Mouse (Mus musculus) neural tube, embryonic 14.5 days (tissue): ENCODE data around the gene Hist1h4c. TPM values are rescaled to one million over a fixed set of nuclear protein-coding genes. Genes with fewer than 3 reads are reported as not detected.
A peak's percentile ranks its signal among the peaks of the same experiment; 100 is the strongest.
"Not testable (repeated sequence)": the region's sequence is repeated elsewhere in the genome, so short reads cannot be mapped to it uniquely, and the experiment has no call there.

Experiments used
- ATAC-seq: fragments of 200-750 bp; cut with Nextera tagmentation; 2 replicates; pipeline ENCODE4 v1.8.0; 2017; ENCODE audit warnings: low read depth, mild to moderate bottlenecking, moderate TSS enrichment, moderate library complexity
- H3K27ac ChIP-seq: fragments of 300-500 bp; sonication (generic); 2 replicates; pipeline ENCODE4 v1.5.1; 2014; ENCODE audit warnings: low read depth, mild to moderate bottlenecking, control low read depth, low read length, moderate library complexity, mixed read lengths
- H3K27me3 ChIP-seq: fragments of 300-500 bp; sonication (generic); 2 replicates; pipeline ENCODE4 v1.6.1; 2014; ENCODE audit warnings: low read length; ENCODE audit not compliant: control insufficient read depth, insufficient read depth
- H3K36me3 ChIP-seq: fragments of 300-500 bp; sonication (generic); 2 replicates; pipeline ENCODE4 v1.6.1; 2014; ENCODE audit warnings: low read length, mixed read lengths; ENCODE audit not compliant: control insufficient read depth, insufficient read depth
- H3K4me1 ChIP-seq: fragments of 300-500 bp; sonication (generic); 2 replicates; pipeline ENCODE4 v1.6.1; 2014; ENCODE audit warnings: low read length; ENCODE audit not compliant: control insufficient read depth, insufficient read depth
- H3K4me2 ChIP-seq: fragments of 300-500 bp; sonication (generic); 2 replicates; pipeline ENCODE4 v1.6.1; 2014; ENCODE audit warnings: mild to moderate bottlenecking, low read depth, low read length, control low read depth
- H3K4me3 ChIP-seq: fragments of 300-500 bp; sonication (generic); 2 replicates; pipeline ENCODE4 v1.5.1; 2014; ENCODE audit warnings: low read depth, low read length, control low read depth, mixed read lengths
- H3K9ac ChIP-seq: fragments of 300-500 bp; sonication (generic); replicated peaks from 2 replicates; pipeline ENCODE4 v1.6.1; 2014; ENCODE audit warnings: low read depth, mild to moderate bottlenecking, control low read depth, low read length, mixed read lengths
- H3K9me3 ChIP-seq: fragments of 300-500 bp; sonication (generic); 2 replicates; pipeline ENCODE4 v1.6.1; 2016; ENCODE audit warnings: low read length; ENCODE audit not compliant: control insufficient read depth
- WGBS: fragments of 180-500 bp; shearing (Covaris S2); extraction: QIAGEN DNeasy Blood & Tissue Kit; methylation state at CpG from one replicate; pipeline ENCODE4 v1.1.7; 2014; 5-methylcytosine and 5-hydroxymethylcytosine counted together
- polyA plus RNA-seq: library from polyadenylated mRNA; unstranded; fragments of >200 nt; fragmentation: Nextera tagmentation; extraction: Ambion mirVana; gene quantifications from 2 replicates; pipeline ENCODE4 v1.2.1, GENCODE M21; 2014

Hist1h4c gene
- polyA plus RNA-seq, 1 experiment from 2014 or later, result 3.5 TPM

DNA sequence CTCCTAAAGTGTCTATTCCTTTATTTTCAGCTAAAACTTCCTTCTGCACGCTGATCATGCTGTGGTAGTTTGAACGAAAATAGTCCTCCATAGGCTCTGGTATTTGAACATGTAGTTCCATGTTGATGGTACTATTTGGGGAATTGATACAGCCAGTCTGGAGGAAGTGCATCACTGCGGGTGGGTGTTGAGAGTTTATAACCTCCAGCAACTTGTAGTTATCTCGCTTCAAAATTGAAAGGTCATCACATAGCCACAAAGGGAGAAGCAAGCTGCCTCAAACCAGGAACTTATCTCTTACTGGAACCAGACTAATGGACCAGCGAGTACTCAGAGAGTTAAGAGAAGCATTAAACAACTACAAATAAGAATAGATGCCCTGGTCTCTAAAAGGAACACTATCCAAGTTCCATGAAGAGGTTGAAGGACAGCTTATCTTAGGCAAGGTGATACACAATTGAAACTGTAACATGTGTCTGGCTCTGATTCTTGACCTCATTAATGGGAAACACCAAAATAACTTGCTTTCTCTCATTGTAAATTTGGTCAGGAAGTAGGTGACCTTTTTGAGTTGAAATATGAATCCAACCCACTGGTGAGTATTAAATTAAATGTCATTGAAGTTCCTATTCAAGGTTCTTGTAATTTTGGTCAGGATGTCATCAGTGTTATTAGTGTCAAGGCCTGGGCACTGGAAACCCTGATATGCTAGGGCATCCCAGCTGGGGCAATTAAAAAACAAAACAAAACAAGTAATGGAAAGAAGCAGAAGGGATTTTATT, 18.2 kb upstream of the Hist1h4c start:
- no peaks in the 10 kb centered on the region for H3K27me3 ChIP-seq
- 82% methylated on average over 5 of the region's 5 CpGs for WGBS
- H3K27ac ChIP-seq, result no peak overlapping the region

GRCm38 (mm10) chr13:23710374-23711089, 12.3 kb upstream of the Hist1h4c start, which contains the start of gene Hfe:
TSS of gene Hfe (minus strand) at chr13:23710854.
- Histone ChIP-seq H3K9ac (peak within 1 kb of the TSS; percentile 41), H3K36me3 (no peaks in the 10 kb centered on the region), H3K4me3 (peak within 1 kb of the TSS; percentile 28), H3K27ac (no peak within 1 kb of the TSS), H3K4me2 (peak within 1 kb of the TSS; percentile 54), H3K9me3 (no peaks in the 10 kb centered on the region), H3K4me1 (no peaks in the 10 kb centered on the region), H3K27me3 (no peaks in the 10 kb centered on the region)
- 3% methylated on average over 17 of the region's 17 CpGs for WGBS
- ATAC-seq, result peak; percentile 69; the same call in 1 of the 2 replicates

More for the DNA sequence above, 18.2 kb upstream of the Hist1h4c start:
- no peak for ATAC-seq
- no peaks in the 10 kb centered on the region for H3K9me3 ChIP-seq
- no peak overlapping the region for H3K9ac ChIP-seq
- H3K4me3 ChIP-seq, result no peak overlapping the region
- H3K4me1 ChIP-seq, result no peaks in the 10 kb centered on the region
- H3K36me3 ChIP-seq, result no peaks in the 10 kb centered on the region
- H3K4me2 ChIP-seq, result no peak overlapping the region

DNA sequence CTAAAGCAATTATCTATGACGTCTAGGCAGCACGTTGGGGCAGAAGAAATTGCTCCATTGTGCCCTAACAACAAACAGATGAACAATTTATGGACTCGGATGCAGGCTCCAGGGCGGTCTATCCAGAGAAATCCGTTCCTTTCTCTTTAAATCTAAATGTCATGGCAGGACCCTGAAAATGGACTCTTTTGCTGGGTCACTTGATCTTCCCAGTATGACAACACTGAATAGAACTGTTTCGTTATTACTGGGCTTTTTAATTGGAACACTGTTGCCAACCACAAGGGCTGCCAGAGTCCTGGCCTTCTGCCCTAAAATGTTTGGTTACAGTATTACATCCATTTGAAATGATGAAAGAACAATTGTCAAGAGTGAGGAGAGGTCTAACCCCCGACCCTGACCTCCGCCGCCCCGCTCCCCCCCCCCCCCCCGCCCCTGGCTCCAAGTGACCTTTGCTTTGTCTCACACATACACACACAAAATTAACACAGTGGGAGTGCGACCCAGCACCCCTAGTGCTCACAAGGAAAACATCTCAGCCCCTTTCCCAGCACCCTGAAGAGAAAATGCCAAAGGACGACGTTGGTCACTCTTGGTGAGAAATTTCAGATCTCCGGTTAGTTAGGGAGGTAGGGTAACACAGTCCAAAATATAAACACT, 11.6 kb upstream of the Hist1h4c start:
- Histone ChIP-seq H3K4me1 (no peaks in the 10 kb centered on the region), H3K9me3 (no peaks in the 10 kb centered on the region), H3K36me3 (no peaks in the 10 kb centered on the region), H3K27me3 (no peaks in the 10 kb centered on the region), H3K4me3 (peak overlapping the region; percentile 28), H3K9ac (peak overlapping the region; percentile 41), H3K27ac (no peak overlapping the region), H3K4me2 (peak overlapping the region; percentile 54)
- WGBS, result 9% methylated on average over 13 of the region's 15 CpGs
- no peak for ATAC-seq

- Histone ChIP-seq H3K4me1 (no peaks in the 10 kb centered on the region), H3K9me3 (no peaks in the 10 kb centered on the region), H3K9ac (no peak overlapping the region), H3K27me3 (no peaks in the 10 kb centered on the region), H3K36me3 (no peaks in the 10 kb centered on the region), H3K4me2 (no peak overlapping the region), H3K27ac (no peak overlapping the region), H3K4me3 (no peak overlapping the region)
- no peak for ATAC-seq
- 77% methylated on average over 4 of the region's 4 CpGs for WGBS
Measured at GRCm38 (mm10) chr13:23708654-23709053, 10.4 kb upstream of the Hist1h4c start.

DNA sequence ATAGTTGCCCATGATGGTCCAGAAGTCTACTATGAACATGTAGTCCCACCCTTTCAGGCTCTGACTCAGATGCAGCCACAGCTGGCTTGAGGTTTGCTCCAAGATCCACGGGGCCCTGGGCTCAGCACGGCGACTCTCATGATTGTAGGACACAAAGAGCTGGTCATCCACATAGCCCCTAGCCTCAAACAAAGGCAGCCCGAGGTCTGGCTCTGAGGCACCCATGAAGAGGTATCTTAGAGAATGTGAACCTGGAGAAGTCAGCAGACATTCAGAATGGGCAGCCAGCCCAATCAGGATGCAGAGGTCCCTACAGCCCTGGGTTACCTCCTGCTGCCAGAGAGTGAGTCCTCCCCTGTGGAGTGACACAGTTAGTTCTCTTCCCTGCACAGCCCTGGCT, 9.8 kb upstream of the Hist1h4c start:
- Histone ChIP-seq H3K9me3 (no peaks in the 10 kb centered on the region), H3K27ac (no peak overlapping the region), H3K9ac (no peak overlapping the region), H3K36me3 (no peaks in the 10 kb centered on the region), H3K4me1 (no peaks in the 10 kb centered on the region), H3K27me3 (no peaks in the 10 kb centered on the region), H3K4me2 (no peak overlapping the region), H3K4me3 (no peak overlapping the region)
- ATAC-seq, result no peak
- WGBS, result 88% methylated on average over 4 of the region's 4 CpGs

DNA sequence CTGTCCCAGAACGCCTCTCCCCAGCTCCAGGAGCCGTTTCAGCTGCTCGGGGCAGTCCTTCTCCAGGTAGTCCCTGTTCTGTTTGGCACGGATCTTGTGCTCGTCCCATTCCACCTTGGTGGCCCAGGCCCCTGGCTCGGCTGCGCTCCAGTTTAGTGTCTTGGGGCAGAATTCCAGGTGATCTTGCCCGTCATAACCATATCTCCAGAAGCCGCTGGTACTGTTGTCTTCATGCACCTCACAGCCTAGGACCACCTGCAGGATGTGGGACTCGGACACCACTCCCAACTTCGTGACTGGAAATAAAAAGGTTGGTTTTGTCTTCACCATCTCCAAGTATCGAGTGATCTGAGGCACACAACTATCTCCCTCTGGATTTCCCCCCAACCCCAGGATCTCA, 8.5 kb upstream of the Hist1h4c start:
- 92% methylated on average over 12 of the region's 12 CpGs for WGBS
- no peak overlapping the region for H3K4me3 ChIP-seq
- no peak overlapping the region for H3K9ac ChIP-seq
- no peak overlapping the region for H3K4me2 ChIP-seq
- no peaks in the 10 kb centered on the region for H3K36me3 ChIP-seq
- no peak overlapping the region for H3K27ac ChIP-seq
- no peaks in the 10 kb centered on the region for H3K4me1 ChIP-seq
- no peak for ATAC-seq
- H3K27me3 ChIP-seq, result no peaks in the 10 kb centered on the region
- no peaks in the 10 kb centered on the region for H3K9me3 ChIP-seq

- H3K4me1 ChIP-seq, result no peaks in the 10 kb centered on the region
- H3K27me3 ChIP-seq, result no peaks in the 10 kb centered on the region
- H3K36me3 ChIP-seq, result no peaks in the 10 kb centered on the region
- H3K9me3 ChIP-seq, result no peaks in the 10 kb centered on the region
- ATAC-seq, result no peak
- no peak overlapping the region for H3K27ac ChIP-seq
- 92% methylated on average over 7 of the region's 7 CpGs for WGBS
- H3K4me3 ChIP-seq, result no peak overlapping the region
- no peak overlapping the region for H3K4me2 ChIP-seq
- no peak overlapping the region for H3K9ac ChIP-seq
Measured at GRCm38 (mm10) chr13:23705751-23706356, 7.6 kb upstream of the Hist1h4c start.

DNA sequence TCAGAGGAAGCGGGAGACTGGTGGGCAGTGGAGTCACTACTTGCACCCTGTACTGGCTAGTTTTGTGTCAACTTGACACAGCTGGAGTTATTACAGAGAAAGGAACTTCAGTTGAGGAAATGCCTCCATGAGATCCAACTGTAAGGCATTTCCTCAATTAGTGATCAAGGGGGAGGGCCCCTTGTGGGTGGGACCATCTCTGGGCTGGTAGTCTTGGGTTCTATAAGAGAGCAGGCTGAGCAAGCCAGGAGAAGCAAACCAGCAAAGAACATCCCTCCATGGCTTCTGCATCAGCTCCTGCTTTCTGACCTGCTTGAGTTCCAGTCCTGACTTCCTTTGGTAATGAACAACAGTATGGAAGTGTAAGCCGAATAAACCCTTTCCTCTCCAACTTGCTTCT, 4.5 kb upstream of the Hist1h4c start:
- not testable (repeated sequence) for H3K36me3 ChIP-seq, ATAC-seq, H3K4me1 ChIP-seq, H3K4me3 ChIP-seq, H3K9me3 ChIP-seq, H3K9ac ChIP-seq, H3K27me3 ChIP-seq, H3K27ac ChIP-seq, H3K4me2 ChIP-seq
- WGBS, result 96% methylated on average over 2 of the region's 2 CpGs
